Mouse (Mus musculus): ENCODE data around the gene Rest.

GRCm38 (mm10) chr5:77254402-77254801 is 10.9 kb upstream of the Rest start:
- TF ChIP-seq CTCF (IDR thresholded peaks at IDR 0.05; ENCODE audit: low read depth) (no peak), EP300 (IDR thresholded peaks at IDR 0.05; ENCODE audit: low read depth) (no peak)

All from heart, postnatal 0 days (tissue).